Comparison of ENCODE assay signal across 10 mouse cellular contexts in the genomic region with DNA sequence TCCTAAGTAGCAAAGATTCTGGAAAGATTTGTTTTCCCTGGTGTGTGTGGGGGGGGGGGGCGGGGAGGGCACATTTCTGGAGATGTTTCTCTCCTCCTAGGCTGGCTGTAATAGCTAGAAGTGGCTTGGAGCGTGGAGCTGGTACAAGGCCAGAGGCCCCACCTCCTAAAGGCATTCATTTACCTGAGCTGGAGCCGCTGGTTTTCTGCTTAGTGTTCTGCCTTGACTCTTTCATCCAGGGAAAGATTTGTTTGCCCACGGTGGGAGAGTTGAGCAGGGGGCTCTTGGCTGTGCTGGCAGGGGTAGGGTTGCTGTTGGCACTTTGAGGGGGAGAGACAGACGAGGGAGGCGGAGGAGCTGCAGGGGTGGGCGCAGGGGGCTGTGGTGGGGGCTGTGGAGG. TPM values are rescaled to one million over a fixed set of nuclear protein-coding genes. Genes with fewer than 3 reads are reported as not detected.
DNase-seq lines count a peak whose midpoint lies in the region; ATAC-seq lines count a peak whose summit lies in the region.
"Had no signal": no experiment of that assay in that cellular context is flagged by ENCODE, and none has a peak within 500 bp of the region (broad histone marks: within the 10 kb centered on the region; RNA-seq: fewer than 3 reads in every experiment).

No protein-coding gene starts in this region.

- WGBS in embryonic facial prominence, embryonic 10.5 days, result 2% methylated on average over 7 of the region's 7 CpGs
- WGBS in liver, embryonic 15.5 days (ENCODE audit: insufficient replicate concordance), result 29% methylated on average over 7 of the region's 7 CpGs

- no peaks in the 10 kb centered on the region for H3K9me3 ChIP-seq in embryonic facial prominence, embryonic 10.5 days
- H3K9me3 ChIP-seq in liver, embryonic 15.5 days (replicated peaks), result no peaks in the 10 kb centered on the region

- H3K9ac ChIP-seq in liver, embryonic 15.5 days, result no peak overlapping the region

- peak overlapping the region; percentile 78 for H3K4me3 ChIP-seq in embryonic facial prominence, embryonic 10.5 days
- no peak overlapping the region for H3K4me3 ChIP-seq in liver, embryonic 15.5 days (replicated peaks)

- H3K4me2 ChIP-seq in liver, embryonic 15.5 days, result peak overlapping the region; percentile 36; the same call in 1 of the 2 replicates

- intact Hi-C loops in heart, postnatal 10 days (cut with DNase I), result no loop called here

- DNase-seq in heart, adult 11 months, result peak; percentile 81
- no peak for DNase-seq in heart, postnatal 10 days
- DNase-seq in embryonic facial prominence, embryonic 10.5 days (ENCODE audit: low spot score), result peak; percentile 30
- DNase-seq in kidney, adult 18-20 months, result peak; percentile 31
- DNase-seq in right cerebral cortex, adult 18-20 months, result no peak
- DNase-seq in spleen, postnatal 14 days (ENCODE audit: low spot score in 2 of 2), result no peak
- DNase-seq: cerebellum, adult 8-10 months had no signal

- peak overlapping the region; percentile 75 for H3K27ac ChIP-seq in embryonic facial prominence, embryonic 10.5 days (replicated peaks)
- H3K27ac ChIP-seq in liver, embryonic 15.5 days (replicated peaks), result no peak overlapping the region

- no peaks in the 10 kb centered on the region for H3K36me3 ChIP-seq in embryonic facial prominence, embryonic 10.5 days (replicated peaks)
- H3K36me3 ChIP-seq in liver, embryonic 15.5 days (replicated peaks), result no peaks in the 10 kb centered on the region

- ATAC-seq in liver, embryonic 15.5 days (ENCODE audit: insufficient read depth), result no peak
- no peak for ATAC-seq in cerebellum, adult (ENCODE audit: insufficient number of reproducible peaks, low FRiP score, low TSS enrichment)

- peaks cover 40% of the 10 kb centered on the region for H3K4me1 ChIP-seq in embryonic facial prominence, embryonic 10.5 days
- peaks cover 8% of the 10 kb centered on the region; the same call in 1 of the 2 replicates for H3K4me1 ChIP-seq in liver, embryonic 15.5 days (replicated peaks)

- peaks cover 100% of the 10 kb centered on the region for H3K27me3 ChIP-seq in embryonic facial prominence, embryonic 10.5 days (replicated peaks; ENCODE audit: low read depth, poor library complexity, severe bottlenecking)
- H3K27me3 ChIP-seq in liver, embryonic 15.5 days, result peaks cover 99% of the 10 kb centered on the region

RNA-seq across cellular contexts. Expression of gene 5730596B20Rik, which starts 5.4 kb away (rescaled TPM):
- under 1 TPM; 0.10 to 0.17 TPM for total RNA-seq in heart, postnatal 10 days (2021)
- 0.12 and 0.64 TPM in 2 replicates for polyA plus RNA-seq in embryonic facial prominence, embryonic 10.5 days (2016; fragmentation: Nextera tagmentation; extraction: Ambion mirVana)
- polyA plus RNA-seq in liver, embryonic 15.5 days (2015; fragmentation: Nextera tagmentation; extraction: Ambion mirVana), result 0.05 TPM in 2 replicates
- total RNA-seq: left cerebral cortex, postnatal 14 days had no signal

RNA-seq across cellular contexts. Expression of gene Hoxa2, which starts 7.3 kb away (rescaled TPM):
- total RNA-seq in heart, postnatal 10 days (2021), result 1 to 10 TPM in 1 of 2 experiments, under 1 TPM in 1; 0.98 to 1.0 TPM
- polyA plus RNA-seq in embryonic facial prominence, embryonic 10.5 days (2016; fragmentation: Nextera tagmentation; extraction: Ambion mirVana), result 8.7 and 16.7 TPM in 2 replicates
- 0.29 and 0.37 TPM in 2 replicates for polyA plus RNA-seq in liver, embryonic 15.5 days (2015; fragmentation: Nextera tagmentation; extraction: Ambion mirVana)
- total RNA-seq: left cerebral cortex, postnatal 14 days had no signal

RNA-seq across cellular contexts. Expression of gene Hoxa1, which starts 13.8 kb away (rescaled TPM):
- total RNA-seq in heart, postnatal 10 days (2021), result under 1 TPM; 0.22 to 0.30 TPM
- polyA plus RNA-seq in embryonic facial prominence, embryonic 10.5 days (2016; fragmentation: Nextera tagmentation; extraction: Ambion mirVana), result 0.57 and 0.62 TPM in 2 replicates
- 0.31 and 0.58 TPM in 2 replicates for polyA plus RNA-seq in liver, embryonic 15.5 days (2015; fragmentation: Nextera tagmentation; extraction: Ambion mirVana)
- total RNA-seq: left cerebral cortex, postnatal 14 days had no signal

RNA-seq across cellular contexts. Expression of gene Hoxa4, which starts 19.6 kb away (rescaled TPM):
- 1 to 10 TPM in 1 of 2 experiments, under 1 TPM in 1; 0.69 to 1.3 TPM for total RNA-seq in heart, postnatal 10 days (2021)
- polyA plus RNA-seq in embryonic facial prominence, embryonic 10.5 days (2016; fragmentation: Nextera tagmentation; extraction: Ambion mirVana), result 0.09 TPM in 1 of 2 replicates, not detected in the other
- polyA plus RNA-seq in liver, embryonic 15.5 days (2015; fragmentation: Nextera tagmentation; extraction: Ambion mirVana), result 0.07 and 0.21 TPM in 2 replicates
- total RNA-seq: left cerebral cortex, postnatal 14 days had no signal

RNA-seq across cellular contexts. Expression of gene Hoxa5, which starts 32.4 kb away (rescaled TPM):
- 1 to 10 TPM; 1.2 to 1.6 TPM for total RNA-seq in heart, postnatal 10 days (2021)
- 0.23 TPM in 1 of 2 replicates, not detected in the other for polyA plus RNA-seq in embryonic facial prominence, embryonic 10.5 days (2016; fragmentation: Nextera tagmentation; extraction: Ambion mirVana)
- polyA plus RNA-seq in liver, embryonic 15.5 days (2015; fragmentation: Nextera tagmentation; extraction: Ambion mirVana), result 0.41 and 0.74 TPM in 2 replicates
- total RNA-seq: left cerebral cortex, postnatal 14 days had no signal

Comparison
In these comparisons a context has a peak if more than half of its experiments do, and no peak if none do; other contexts are left out.
1. DNase-seq: peak in heart, adult 11 months (single experiment), embryonic facial prominence, embryonic 10.5 days (single experiment) and kidney, adult 18-20 months (single experiment); none in heart, postnatal 10 days (0 of 2), right cerebral cortex, adult 18-20 months (single experiment) and spleen, postnatal 14 days (0 of 2).